Mouse (Mus musculus) cortical plate, adult 2 months (tissue): ENCODE results near the gene Gabrr2.

Experiments used
- CTCF ChIP-seq: fragments of 200-500 bp; IDR thresholded peaks from 2 replicates; pipeline ENCODE4 v1.5.1; 2011; ENCODE audit warnings: mild to moderate bottlenecking, control low read depth, low read length; ENCODE audit not compliant: insufficient read depth; ENCODE audit errors: extremely low read depth
- POLR2A ChIP-seq: fragments of 200-500 bp; IDR thresholded peaks from 2 replicates; pipeline ENCODE4 v1.6.1; 2011; ENCODE audit warnings: mild to moderate bottlenecking, low read length, control low read depth; ENCODE audit not compliant: insufficient read depth; ENCODE audit errors: extremely low read depth

DNA sequence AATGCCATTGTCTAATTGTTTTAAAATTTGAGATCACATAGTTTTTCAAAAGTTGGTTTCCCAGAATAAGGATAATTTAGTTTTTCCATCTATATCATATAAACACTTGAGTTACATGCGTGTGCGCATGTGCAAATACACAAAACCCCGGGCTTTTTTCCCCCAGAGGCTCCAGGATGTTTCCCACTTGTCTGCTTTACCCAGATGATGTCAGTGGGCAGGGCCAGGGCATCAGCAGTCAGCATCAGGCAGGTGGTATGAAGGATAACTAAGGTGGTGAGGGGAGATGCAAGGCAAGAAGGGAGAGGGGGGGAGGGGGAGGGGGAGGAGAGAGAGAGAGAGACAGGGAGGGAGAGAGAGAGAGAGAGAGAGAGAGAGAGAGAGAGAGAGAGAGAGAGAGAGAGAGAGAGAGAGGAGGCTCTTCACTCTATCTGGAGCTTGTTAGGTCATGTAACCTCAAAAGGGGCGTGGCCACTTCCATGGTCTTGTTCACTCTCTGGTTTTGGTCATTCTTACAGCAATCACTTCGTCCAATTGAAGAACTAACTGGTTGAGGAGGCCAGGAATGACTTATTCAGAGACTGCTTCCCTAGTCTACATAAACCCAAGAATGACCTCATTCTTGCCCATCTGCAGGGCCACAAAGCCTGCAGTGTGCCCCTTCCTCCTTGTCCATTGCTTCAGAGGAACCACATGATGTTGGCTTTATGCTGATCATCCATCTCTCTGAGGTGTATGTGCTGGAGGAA is 13.2 kb downstream of the Gabrr2 start:
- no peak for TF ChIP-seq CTCF
- no peak for TF ChIP-seq POLR2A
